Mouse (Mus musculus) right cerebral cortex, postnatal 14 days (tissue): ENCODE measurements at regions not wholly inside any gene's neighbourhood (a gene's known extent, or its start where the extent isn't known, plus 50 kb on each side); places are given as distances from the start of the nearest gene placed in this dataset.
"Not testable (repeated sequence)": the region's sequence is repeated elsewhere in the genome, so short reads cannot be mapped to it uniquely, and the experiment has no call there.

Source experiments
- DNase-seq: peaks from one replicate; pipeline ENCODE4 v3.0.0; 2022

DNA sequence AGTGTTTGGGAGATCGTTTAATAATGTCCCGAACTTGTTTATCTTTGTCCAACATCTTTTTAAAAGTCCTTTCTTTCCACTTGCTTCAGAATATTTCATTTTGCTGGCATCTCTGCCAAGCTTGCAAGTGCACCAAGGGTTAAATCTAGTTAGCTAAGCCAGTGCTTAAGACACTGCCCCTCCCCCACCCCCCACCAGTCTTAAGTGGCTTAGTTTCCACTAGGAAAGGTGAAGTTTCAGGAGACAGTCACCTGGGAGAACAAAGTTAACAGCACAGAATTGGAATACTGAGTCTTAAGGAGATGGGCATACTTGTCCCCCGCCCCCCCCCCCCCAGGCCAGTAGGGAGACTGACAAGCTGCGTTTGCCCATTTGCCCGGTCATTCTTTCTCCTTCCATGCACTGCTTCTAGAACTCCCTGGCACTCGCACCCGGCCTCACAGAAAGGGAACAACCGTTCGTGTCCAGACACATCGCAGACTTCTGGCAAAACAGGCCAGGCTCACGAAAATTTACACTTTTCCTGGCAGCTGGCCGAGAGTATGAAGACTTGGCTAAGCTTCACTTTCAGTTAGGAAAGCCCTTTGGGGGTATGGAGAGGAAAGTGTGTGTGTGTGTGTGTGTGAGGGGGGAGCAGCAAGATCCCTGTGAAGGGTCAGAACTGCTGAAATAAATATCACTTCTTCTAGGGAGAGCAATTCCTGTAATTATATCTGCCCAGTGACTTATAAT lies 219.2 kb downstream of the Bcl11a start:
- DNase-seq: no peak

DNA sequence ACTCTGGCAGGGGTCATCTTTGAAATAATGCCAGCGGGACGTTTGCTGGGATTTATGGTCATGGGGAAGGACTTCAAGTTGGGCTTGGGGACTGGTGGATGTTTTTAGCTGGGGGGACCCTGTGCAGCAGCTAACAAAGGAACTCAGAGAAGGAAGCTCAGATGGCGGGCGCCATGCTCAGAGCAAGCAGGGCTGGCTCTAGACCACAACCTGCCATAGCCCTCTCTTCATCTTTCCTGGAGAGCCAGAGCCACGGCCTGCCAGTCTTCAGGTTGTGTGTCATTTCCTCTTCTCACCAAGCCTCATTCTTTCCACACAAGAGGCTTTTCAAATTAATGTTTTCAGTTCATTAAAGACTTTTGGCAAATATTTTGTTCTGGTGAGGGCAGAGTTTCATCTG lies 219.9 kb downstream of the Bcl11a start:
- no peak for DNase-seq

DNA sequence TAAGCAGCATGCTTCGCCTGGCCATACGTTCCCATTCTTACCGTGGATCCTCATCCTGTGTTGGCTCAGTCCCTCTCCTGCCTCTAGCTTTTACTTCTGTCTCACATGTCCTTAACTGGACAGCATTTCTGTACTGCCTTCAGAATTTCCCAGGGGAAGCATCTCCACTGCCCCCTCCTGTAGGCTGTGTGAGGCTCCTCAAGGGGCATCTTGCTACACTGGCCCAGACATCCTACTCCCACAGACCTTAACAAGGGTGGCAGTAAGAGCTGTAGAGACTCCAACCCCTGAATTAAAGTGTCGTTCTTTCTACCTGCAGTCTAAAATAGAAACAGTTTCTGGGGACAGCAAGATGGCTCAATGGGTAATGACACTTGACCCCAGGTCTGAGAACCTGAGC lies 222.5 kb downstream of the Bcl11a start:
- no peak for DNase-seq

DNA sequence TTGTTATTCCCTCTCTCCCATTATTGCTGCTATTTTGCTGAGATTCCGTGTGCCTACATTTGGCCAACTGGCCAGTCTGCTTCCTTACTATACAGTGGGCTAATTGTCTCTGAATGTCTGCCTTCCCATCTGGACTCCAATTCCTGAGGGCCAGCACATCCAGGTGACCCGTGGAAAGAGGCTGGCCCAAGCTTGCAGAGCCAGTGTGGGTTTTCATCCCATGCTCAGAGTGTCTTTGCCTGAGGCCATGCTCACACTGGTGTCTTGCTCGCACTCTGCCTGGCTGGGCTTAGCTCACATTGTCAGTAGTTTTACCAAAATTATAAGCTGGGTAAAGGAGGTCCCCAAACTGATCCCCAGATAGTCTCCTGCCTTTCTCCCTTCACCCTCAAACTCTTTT lies 223.3 kb downstream of the Bcl11a start:
- DNase-seq: no peak

DNA sequence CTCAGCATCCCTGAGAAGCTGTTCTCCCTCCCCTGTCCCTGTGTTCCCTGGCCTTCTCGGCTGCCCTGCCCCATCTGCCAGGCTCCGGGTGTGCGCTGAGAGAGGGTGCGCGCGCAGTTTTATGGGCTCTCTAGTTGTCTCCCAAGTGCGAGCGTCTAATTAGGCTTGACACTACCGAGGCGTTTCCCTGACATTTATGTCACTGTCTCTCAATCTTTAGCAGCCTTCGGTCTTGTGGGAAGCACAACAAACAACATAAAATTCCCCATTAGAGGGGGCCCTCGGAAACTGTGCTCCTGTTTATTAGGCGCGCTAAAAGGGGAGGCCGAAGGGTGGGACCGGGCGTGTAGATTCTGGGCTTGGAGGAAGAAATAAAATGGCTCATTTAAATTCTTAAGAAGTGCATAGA lies 227.3 kb downstream of the Bcl11a start:
- peak; percentile 44 for DNase-seq

DNA sequence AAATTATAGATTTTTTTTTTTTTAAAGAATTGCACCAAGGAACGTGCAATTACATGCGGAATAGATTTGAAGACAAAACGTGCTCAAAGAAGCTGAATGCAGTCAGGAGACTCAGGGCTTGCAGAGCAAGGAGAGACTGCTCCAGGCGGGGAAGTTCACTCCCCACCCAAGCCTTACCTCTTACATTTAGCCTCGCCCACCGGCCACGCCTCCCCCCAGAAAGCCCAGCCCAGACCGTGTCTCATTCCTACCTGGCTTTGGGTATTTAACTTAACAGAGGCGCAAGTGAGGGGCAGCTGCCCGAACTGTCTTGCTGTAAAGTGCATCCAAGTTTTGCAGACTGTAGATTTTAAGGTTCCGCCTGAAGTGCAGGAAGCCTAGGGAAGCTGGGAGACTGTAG lies 227.8 kb downstream of the Bcl11a start:
- DNase-seq: no peak

DNA sequence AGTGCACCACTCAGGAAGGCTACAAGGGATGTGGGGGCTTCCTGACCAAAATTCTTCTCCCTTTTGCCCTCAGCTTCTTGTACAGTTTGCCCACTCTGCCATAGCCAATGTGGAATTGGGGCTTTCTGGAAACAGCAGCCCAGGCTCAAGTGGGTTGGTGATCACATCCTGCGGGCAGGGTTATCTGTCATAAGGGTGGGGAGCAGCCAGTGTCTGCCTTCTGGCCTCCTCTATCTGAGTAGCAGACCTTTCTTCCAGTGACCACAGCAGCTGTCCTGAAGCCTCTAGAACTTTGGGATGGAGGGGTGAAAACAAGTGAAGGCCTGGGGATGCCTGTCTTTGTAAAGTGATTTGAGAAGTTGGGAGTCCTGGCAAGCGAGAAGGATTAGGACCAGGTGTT lies 228.2 kb downstream of the Bcl11a start:
- no peak for DNase-seq

DNA sequence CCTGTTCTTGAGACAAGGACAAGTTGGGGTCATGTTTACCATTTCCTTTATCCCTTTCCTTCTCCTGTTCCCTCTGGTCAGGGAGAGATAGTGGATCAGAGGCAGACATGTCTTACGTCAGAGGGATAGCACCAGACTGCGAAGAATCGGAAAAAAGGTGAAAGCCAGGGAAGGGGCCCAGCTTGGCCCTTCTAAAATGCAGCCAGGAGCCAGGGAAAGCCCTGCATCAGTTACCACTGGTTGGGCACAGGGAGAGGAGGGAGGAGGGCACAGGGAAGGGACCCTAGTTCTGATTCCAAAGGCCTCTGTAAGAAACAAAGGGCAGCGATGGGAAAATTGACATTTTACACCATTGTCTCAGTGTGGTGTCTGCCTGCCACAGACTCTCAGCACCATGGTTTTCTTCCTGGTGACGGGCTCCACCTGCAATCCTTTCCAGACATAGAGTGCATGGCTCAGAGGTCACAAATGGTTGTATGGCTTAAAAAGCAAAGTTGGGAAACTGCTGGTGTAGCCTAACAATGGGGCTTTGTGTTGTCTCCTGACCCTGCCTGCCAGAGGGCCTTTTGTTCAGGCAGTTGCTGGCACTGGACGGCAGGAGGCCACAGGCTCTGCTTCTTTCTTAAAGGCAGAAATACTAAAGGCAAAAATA lies 229.9 kb downstream of the Bcl11a start:
- DNase-seq: no peak

DNA sequence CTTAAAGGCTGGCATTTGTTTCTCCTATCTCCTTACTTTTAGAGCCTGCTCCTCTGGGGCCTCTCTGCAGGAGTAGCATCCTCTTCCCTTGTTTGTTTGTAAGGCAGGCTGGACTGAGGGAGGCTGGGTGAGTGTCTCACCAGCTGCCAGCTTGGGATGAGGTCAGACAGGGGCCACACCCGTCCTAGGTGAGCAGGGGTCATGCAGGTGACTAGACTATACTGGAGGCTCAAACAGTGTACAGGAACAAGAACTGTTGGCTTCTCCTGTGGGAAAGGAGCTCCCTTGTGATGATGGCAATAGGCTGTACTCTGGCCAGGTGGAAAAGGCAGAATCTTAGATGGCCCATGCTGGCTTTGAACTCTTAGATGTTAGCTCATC lies 230.4 kb downstream of the Bcl11a start:
- no peak for DNase-seq

DNA sequence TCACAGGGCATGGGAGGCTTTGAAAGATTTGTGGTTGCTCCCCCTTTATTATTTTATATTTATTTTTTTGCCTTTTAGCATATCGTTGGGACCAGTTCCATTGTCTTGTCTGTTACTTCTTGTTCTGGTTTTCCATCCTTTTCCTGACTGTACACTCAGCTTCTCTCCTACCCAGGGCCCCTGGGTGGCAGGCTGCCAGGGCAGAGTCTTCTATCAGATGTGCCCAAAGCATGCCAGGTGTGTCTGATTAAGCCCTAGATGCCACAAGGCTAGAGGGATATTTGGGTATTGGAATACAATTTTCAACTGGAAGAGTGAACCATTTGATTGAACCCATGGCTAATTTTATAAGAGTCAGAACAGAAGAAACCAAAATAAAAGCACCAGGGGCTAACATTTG lies 236.2 kb downstream of the Bcl11a start:
- DNase-seq: no peak

DNA sequence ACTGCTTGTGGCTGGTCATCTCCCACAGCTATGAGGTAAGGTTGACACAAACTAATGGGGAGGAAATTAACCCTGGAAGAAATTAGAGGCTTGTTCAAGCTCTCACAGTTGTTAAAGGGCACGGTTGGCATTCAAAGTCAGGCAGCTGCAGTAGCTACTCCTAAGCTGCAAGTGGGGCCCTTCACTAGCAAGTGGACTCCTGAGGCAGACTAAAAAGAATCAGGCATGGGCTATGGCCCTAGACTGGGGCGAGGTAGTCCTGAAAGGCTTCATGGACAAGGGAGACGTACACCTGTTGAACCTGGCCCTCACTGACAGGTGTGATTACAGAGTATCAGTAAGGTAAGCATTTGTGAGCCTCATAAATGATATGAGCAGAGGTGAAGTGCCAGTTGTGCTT lies 237.7 kb downstream of the Bcl11a start:
- DNase-seq: no peak

DNA sequence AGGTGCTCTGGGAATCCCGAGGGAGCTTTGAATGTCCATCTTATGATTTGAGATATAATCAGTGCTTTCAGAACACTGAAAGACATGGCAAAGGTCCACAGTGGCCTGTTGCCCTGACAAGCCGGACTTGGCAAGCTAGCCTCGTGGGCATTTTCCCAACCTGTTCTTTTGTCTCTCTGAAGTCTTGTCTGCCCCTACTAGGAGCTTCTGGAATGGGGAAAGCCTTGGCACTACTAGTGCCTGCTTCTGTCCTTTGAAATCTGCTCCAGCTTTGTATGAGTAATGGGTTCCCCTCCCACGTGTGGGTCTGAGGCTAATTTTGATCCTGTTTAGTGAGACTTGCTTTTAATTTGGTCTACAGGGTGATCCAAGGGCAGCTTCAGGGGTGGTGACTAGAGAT lies 238.3 kb downstream of the Bcl11a start:
- DNase-seq: peak; percentile 14

DNA sequence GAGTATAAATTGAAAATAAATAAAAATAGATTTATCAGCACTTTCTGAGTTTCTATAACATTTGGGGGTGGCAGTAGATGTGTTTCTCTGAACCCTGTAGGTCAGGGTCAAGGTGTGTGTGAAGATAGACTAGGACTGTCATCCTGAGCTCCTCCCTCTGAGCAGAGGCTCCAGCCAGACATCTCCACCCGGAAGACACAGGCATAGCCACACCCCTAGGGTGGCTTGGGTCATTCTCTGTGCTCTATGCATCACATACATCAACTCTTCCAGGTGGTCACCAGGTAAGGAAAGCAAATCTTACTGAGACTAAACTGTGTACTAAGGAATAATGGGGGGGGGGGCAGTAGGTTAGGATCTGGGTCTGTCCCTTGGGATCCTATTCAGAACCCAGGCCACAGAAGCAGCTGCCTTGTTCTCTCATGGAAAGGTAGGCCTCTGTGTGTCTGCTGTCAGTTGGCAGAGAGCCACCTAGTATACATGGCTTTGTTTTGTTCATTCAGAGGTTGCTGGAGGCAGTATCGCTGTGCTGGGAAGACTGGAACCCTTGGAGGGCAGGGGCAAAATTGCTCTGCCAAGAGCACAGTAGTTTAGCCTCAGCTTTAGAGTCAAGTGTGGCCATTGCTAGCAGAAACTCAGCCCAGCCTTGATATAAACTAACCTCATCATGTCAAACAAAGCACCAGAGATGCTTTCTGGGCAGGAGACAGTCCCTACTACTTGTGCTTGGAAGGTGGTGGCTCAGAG lies 240.3 kb downstream of the Bcl11a start:
- no peak for DNase-seq

DNA sequence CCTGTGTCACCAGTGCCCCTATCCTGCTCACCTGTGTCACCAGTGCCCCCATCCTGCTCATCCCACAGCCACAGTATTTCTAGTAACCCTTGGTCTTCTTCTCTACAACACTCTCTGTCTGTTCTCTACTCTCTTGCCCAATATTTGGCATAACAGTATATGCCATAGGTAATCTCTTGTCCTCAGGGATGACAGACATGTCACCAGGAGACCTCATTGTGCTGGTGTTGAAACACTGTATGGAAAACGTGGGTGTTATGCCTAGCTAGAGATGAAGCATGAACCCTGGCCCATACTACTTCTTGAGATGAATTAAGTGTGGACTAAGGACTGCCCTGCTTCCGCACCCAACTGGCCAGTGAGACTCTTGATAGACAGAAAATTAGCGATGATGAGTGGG lies 241.4 kb downstream of the Bcl11a start:
- DNase-seq: no peak

DNA sequence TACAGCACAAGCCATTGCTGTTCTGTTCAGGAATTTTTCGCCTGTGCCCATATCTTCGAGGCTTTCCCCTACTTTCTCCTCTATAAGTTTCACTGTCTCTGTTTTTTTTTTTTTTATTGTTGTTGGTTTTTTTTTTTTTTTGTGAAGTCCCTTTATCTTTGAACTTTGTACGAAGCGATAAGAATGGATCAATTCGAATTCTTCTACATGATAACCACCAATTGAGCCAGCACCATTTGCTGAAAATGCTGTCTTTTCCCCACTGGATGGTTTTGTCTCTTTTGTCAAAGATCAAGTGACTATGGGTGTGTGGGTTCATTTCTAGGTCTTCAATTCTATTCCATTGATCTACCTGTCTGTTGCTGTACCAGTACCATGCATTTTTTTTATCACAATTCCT lies 244.6 kb downstream of the Bcl11a start:
- not testable (repeated sequence) for DNase-seq

DNA sequence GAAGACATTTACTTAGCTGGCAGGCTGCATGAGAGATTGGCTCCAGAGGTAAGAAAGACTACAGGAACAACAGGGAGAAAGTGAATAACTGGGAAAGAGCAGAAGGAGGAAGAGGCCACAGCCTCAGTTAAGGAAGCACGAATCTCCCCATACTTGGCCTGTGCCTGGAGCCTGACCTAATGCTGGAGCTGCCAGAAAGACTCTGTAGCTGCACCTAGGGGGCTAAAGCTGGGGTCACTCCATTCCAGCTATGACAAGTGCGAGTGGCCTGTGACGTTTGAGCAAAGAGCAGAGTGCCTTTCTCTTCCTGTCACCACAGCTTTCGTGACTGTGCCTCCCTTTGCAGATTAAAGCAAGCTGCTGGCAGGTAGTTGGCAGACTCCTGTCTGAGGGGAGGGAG lies 250.6 kb downstream of the Bcl11a start:
- DNase-seq: no peak

DNA sequence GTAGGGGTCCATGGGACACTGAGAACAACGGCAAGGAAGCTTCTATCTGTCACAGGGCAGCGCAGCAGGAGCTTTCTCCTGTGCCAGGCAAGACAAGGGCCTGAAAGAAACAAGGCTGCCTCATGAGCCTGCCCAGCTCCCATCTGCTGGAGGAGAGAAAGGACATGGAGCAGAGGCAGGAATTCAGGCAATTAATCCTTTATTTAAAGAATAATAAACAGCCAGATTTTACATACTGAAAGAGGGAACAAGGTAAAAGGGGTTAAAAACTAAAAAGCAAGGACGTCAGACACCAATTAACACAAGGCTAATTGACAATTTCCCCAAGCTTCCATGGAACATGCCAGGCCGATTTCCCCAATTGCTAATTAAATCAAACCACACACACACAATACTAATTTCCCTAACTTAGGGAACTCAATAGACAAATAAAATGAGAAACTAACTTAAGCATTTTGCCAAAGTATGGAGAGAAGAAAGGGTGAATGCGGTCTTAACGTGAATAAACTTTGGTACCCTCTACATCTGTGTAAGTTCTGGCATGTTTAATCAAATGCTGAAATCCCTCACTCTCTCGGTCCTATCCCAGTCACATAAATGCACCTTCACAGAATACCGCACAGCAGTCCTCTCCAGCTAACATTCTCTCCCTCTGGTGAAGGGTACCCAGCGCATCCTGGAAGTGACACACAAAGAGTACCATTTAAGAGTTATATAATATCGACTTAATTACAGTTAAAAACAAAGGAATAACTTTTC lies 252.7 kb downstream of the Bcl11a start:
- no peak for DNase-seq

DNA sequence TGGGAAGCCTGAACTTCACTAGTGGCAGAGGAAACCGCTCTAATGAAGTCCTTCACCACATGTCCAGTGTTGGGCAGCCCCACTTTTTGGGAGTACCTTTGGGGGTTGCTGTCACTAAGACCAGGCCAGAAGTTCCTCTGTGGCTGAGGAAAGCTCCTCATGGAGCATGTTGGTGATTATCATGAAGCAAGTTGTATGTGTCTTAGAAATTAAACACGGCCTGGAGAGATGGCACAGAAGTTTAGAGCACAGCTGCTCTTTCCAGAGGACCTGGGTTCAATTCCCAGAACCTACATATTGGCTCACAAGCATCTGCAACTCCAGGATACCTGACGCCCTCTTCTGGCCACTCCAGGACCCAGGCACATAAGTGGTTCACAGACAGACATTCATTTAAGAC lies 254.4 kb downstream of the Bcl11a start:
- no peak for DNase-seq

DNA sequence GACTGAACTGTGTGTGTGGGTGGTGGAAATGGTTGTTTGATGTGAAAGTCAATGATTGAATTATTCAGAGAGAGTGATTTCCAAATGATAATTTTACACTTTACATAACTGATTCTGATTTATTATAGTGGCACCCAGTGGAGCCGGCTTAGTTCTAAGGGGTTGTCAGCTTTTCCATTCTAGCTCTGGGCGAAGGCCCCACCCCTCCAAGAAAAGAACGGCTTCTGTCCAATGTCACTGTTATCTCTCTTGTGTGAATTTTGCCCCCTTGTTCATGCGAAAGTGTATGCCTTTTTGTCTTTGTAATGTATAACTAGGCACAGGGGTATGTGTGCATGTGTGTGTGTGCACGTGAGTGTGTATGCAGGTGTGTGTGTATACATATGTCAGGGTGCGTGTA lies 255.3 kb downstream of the Bcl11a start:
- no peak for DNase-seq

DNA sequence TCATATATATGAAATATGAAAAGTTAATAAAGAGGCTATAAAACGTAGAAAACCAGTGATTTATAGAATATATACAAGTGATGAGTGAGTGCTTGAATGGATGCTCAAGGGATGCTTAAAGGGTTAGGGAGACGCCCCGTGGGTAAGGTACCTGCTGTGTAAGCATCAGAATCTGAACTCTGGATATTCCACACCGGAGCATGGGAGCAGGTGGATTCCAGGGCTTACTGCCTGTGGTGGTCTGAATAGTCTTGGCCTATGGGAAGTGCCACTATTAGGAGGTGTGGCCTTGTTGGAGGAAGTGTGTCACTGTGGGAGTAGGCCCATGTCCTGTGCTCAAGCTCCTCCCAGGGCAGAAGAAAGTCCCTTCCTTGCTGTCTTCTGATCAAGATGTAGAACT lies 257.4 kb downstream of the Bcl11a start:
- no peak for DNase-seq

DNA sequence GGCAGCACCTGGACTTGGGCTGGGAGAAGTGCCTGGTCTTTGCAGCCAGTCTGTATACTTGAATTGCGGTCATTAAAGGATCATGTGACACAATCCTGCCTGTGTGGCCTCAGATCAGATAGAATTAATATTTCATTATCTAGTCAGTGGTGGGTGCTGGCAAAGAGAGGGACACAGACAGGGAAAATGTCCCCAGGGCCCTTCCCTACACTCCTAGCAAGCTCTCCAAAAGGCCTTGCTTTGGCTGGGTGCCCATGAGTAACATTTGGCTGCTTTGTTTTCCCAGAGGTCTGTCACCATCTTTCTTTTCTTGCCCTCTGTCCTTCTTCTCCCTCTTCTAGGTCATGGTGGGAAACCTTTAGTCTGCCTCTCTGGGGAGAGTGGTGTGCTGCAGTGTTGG lies 260.3 kb downstream of the Bcl11a start:
- DNase-seq: no peak

DNA sequence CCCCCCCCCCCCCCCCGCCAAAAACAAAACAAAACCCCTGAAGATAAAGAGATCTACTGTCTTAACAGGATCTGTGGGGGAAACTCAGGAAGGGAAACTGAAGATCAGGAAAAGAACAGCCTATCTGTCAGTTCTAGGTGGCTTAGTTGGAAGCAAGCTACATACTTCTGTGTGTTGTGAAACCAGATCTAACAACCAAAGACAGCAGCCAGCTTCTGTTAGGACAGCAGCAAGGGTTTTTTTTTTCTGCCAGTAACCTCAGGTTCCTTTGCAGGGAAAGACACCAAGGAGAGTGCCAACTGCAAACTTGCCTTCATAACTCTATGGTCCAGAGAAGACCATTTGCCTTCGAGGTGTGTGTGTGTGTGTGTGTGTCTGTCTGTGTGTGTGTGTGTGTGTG lies 261.2 kb downstream of the Bcl11a start:
- DNase-seq: no peak

DNA sequence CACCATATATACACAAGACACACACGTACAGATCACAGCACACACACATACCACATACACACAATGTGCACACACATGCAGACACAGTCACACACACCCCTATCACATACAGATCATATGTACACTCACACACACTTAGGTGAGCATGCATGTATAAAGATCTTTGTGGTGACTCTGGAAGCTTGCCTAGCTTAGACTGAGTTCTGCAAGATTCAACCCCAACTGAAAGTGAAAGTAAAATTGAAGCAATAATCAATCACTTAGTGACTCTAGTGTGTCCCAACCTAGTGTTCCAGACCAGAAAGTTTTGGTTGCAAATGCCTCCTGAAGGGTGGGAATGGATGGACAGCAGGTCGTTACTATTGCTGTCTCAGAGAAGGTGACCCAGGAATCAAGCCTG lies 262.8 kb downstream of the Bcl11a start:
- DNase-seq: no peak

DNA sequence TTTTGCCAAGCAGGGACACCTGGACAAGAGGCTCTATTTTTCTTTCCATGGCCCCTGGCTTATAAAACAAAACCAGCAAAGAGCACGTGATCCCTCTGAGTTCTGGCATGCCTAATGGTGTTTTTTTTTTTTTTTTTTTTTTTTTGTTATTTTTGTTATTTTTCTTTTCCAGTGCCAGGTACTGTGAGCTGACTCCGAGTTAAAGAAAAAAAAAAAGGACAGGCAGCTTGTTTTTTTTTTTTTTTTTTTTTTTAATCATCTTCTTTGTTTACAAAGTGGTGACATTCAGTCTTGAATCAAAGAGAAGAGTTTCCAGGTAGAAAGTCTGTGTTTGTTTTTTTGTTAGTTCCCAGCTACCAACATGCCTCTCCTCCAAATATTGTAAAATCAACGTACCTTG lies 263.8 kb downstream of the Bcl11a start:
- no peak for DNase-seq
